ENCODE assay signal across 13 mouse cellular contexts in the genomic region with DNA sequence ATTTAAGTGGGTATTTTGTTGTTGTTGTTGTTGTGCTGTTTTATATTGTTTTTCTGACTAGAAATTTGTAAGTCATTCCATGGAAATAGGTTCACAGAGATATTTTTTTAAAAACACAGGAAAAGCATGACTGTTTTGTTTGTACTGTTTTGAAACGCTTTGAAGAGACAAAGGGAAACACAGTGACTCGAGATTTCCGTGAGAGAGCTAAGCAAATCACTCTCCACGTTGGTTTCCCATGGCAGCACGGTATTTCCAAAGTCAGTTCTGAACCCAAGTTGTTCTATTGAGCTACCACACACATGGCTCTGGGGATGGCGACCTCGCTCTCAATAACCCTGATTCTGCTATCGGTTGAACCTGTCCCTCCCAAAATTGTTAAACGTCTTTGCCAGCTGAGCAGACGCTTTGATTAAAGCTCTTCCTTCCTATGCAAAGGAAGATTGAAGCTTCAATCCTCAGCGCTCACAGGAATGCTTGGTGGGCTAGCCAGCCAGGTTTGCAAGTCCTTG. TPM values are rescaled to one million over a fixed set of nuclear protein-coding genes. Genes with fewer than 3 reads are reported as not detected.
DNase-seq lines count a peak whose midpoint lies in the region; ATAC-seq and TF ChIP-seq lines count a peak whose summit lies in the region.
"Had no signal": no experiment of that assay in that cellular context is flagged by ENCODE, and none has a peak within 500 bp of the region (broad histone marks: within the 10 kb centered on the region; RNA-seq: fewer than 3 reads in every experiment).

No protein-coding gene starts in this region.

- no peak for TF ChIP-seq POLR2A in bone marrow macrophage, adult 2 months (IDR thresholded peaks at IDR 0.05; ENCODE audit: borderline replicate concordance, low read depth, low read length)

- no peak overlapping the region for H3K9ac ChIP-seq in kidney, embryonic 16.5 days (replicated peaks; ENCODE audit: low read length)
- no peak overlapping the region for H3K9ac ChIP-seq in liver, postnatal 0 days (replicated peaks)
- H3K9ac ChIP-seq: forebrain, postnatal 0 days had no signal

- peak; percentile 91 for DNase-seq in heart, adult 11 months
- DNase-seq in heart, postnatal 14 days = no peak
- DNase-seq in kidney, postnatal 14 days = no peak
- no peak for DNase-seq in liver, postnatal 0 days
- no peak for DNase-seq in urinary bladder, postnatal 36 days (ENCODE audit: low spot score in 2 of 2)
- DNase-seq: cerebellum, postnatal 10 days; forebrain, postnatal 0 days had no signal

- peak overlapping the region; percentile 40 for H3K4me3 ChIP-seq in kidney, embryonic 16.5 days (ENCODE audit: low read length)
- H3K4me3 ChIP-seq in bone marrow macrophage, adult 2 months (ENCODE audit: insufficient read depth, low read length) = peak overlapping the region; percentile 83
- 0 out of 2 replicates have a peak overlapping the region, but pooled peaks have one; percentile 8 for H3K4me3 ChIP-seq in liver, postnatal 0 days (ENCODE audit: low read depth, low read length)
- H3K4me3 ChIP-seq: limb, embryonic 10.5 days; megakaryocyte, embryonic 14.5 days had no signal

- 0 out of 2 replicates have a peak overlapping the region, but pooled peaks have one; percentile 8 for H3K4me2 ChIP-seq in kidney, embryonic 16.5 days (replicated peaks; ENCODE audit: low read depth, low read length)
- H3K4me2 ChIP-seq in liver, postnatal 0 days (ENCODE audit: low read depth, low read length) = peak overlapping the region; percentile 32; the same call in 1 of the 2 replicates

- peak overlapping the region; percentile 69; the same call in 1 of the 2 replicates for H3K27ac ChIP-seq in kidney, embryonic 16.5 days (ENCODE audit: low read length)
- peak overlapping the region; percentile 96 for H3K27ac ChIP-seq in bone marrow macrophage, adult 2 months (ENCODE audit: insufficient read depth, low read depth, low read length)
- no peak overlapping the region for H3K27ac ChIP-seq in liver, postnatal 0 days (ENCODE audit: low read depth)
- H3K27ac ChIP-seq: limb, embryonic 10.5 days had no signal

- no peaks in the 10 kb centered on the region for H3K27me3 ChIP-seq in kidney, embryonic 16.5 days (ENCODE audit: insufficient read depth, low read length)
- no peaks in the 10 kb centered on the region for H3K27me3 ChIP-seq in liver, postnatal 0 days (ENCODE audit: insufficient read depth, low read length)

- H3K9me3 ChIP-seq in kidney, embryonic 16.5 days (ENCODE audit: low read length) = no peaks in the 10 kb centered on the region
- H3K9me3 ChIP-seq in liver, postnatal 0 days (ENCODE audit: low read length) = no peaks in the 10 kb centered on the region
- H3K9me3 ChIP-seq: limb, embryonic 10.5 days had no signal

- TF ChIP-seq EP300 in liver, postnatal 0 days (IDR thresholded peaks at IDR 0.05; ENCODE audit: low read depth) = no peak

- 73% methylated on average over 11 of the region's 11 CpGs for WGBS in kidney, embryonic 16.5 days
- WGBS in liver, postnatal 0 days (ENCODE audit: insufficient replicate concordance) = 39% methylated on average over 11 of the region's 11 CpGs

- no peak for TF ChIP-seq CTCF in bone marrow macrophage, adult 2 months (IDR thresholded peaks at IDR 0.05; ENCODE audit: low read depth, low read length)
- no peak for TF ChIP-seq CTCF in liver, postnatal 0 days (IDR thresholded peaks at IDR 0.05; ENCODE audit: low read depth)

- H3K4me1 ChIP-seq in kidney, embryonic 16.5 days (ENCODE audit: insufficient read depth, low read length) = peaks cover 8% of the 10 kb centered on the region; the same call in 1 of the 2 replicates
- H3K4me1 ChIP-seq in bone marrow macrophage, adult 2 months (ENCODE audit: control insufficient read depth, insufficient read depth, low read length) = peaks cover 44% of the 10 kb centered on the region
- H3K4me1 ChIP-seq in liver, postnatal 0 days (ENCODE audit: insufficient read depth) = 0 out of 2 replicates have a peak, but pooled peaks cover 2% of the 10 kb centered on the region

- intact Hi-C loops in heart, postnatal 14 days (cut with DNase I) = no loop called here

- H3K36me3 ChIP-seq in kidney, embryonic 16.5 days (ENCODE audit: insufficient read depth, low read length) = no peaks in the 10 kb centered on the region
- H3K36me3 ChIP-seq in liver, postnatal 0 days (replicated peaks; ENCODE audit: insufficient read depth, low read length) = no peaks in the 10 kb centered on the region
- H3K36me3 ChIP-seq: G1E; limb, embryonic 10.5 days had no signal

- no peak for ATAC-seq in kidney, embryonic 16.5 days (ENCODE audit: low FRiP score, low TSS enrichment)
- ATAC-seq in liver, postnatal 0 days = no peak
- no peak for ATAC-seq in erythroblast, adult 5-6 weeks (replicated peaks; ENCODE audit: low FRiP score, poor library complexity, severe bottlenecking)
- ATAC-seq: forebrain, postnatal 0 days had no signal

RNA-seq across cellular contexts. Expression of a gene that starts 1.6 kb away (rescaled TPM):
- total RNA-seq in heart, postnatal 14 days (2021) = 10 to 100 TPM; 38.4 to 38.9 TPM
- 21.5 and 26.5 TPM in 2 replicates for polyA plus RNA-seq in kidney, embryonic 16.5 days (2015; fragmentation: Nextera tagmentation; extraction: Ambion mirVana)
- polyA plus RNA-seq in bone marrow macrophage, adult 2 months (2012; ENCODE audit: insufficient read depth, insufficient read length, missing spikeins) = 17.7 and 19.4 TPM in 2 replicates
- 3.7 and 4.1 TPM in 2 replicates for polyA plus RNA-seq in liver, postnatal 0 days (2015; fragmentation: Nextera tagmentation; extraction: Ambion mirVana)
- not detected in 2 replicates for total RNA-seq in erythroblast, adult 5-6 weeks (2015; ENCODE audit: low replicate concordance)
- total RNA-seq in erythroblast, adult 5-6 weeks (2017; ENCODE audit: low replicate concordance) = not detected in 2 replicates
- polyA plus RNA-seq: G1E had no signal

Comparison
In these comparisons a context has a peak if more than half of its experiments do, and no peak if none do; other contexts are left out.
1. H3K4me3 ChIP-seq: peak in every context shown above with its lines; median percentile 83 in bone marrow macrophage, adult 2 months; 40 in kidney, embryonic 16.5 days; 8 in liver, postnatal 0 days.